Mouse (Mus musculus) gastrocnemius, postnatal 14 days (tissue): Measurements from ENCODE around the gene Gata3. TPM values are rescaled to one million over a fixed set of nuclear protein-coding genes. Genes with fewer than 3 reads are reported as not detected.

ENCODE experiments used
- DNase-seq: peaks from one replicate; pipeline ENCODE4 v3.0.0; 2021; ENCODE audit warnings: mixed read lengths
- intact Hi-C: fragments of 180-260 bp; cut with DNase I; formaldehyde crosslinking; loops from one replicate; pipeline ENCODE4 v1.15.1; 2025; ENCODE audit warnings: low total_unique reads
- total RNA-seq, 2 experiments: library from RNA; stranded (reverse); gene quantifications; 2 replicates each; pipeline ENCODE4 v1.2.3; 2021

Gene Gata3
- total RNA-seq, 2 experiments from 2014 or later, result 0.31 to 0.55 TPM

DNA sequence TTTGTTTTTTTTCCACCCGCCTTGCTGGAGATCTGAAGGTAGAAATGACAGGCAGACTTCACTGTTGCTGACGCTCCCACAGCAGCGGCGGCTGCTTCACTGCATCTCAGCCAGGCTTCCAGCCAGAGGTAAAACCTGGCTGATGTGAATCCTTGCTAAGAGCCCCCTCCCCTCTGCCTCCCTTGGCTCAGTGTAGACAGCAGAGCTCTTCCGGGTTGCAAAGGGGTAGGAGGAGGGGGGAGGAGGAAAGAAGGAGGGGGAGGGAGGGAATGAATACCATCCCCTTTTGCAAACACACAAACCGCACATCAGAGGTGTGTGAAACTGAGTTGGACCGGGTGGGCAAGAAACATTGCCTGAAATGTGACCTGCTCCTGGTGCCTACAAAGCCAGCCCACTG lies 2.2 kb downstream of the Gata3 start:
- no peak for DNase-seq
- intact Hi-C loops, result no loop called here

DNA sequence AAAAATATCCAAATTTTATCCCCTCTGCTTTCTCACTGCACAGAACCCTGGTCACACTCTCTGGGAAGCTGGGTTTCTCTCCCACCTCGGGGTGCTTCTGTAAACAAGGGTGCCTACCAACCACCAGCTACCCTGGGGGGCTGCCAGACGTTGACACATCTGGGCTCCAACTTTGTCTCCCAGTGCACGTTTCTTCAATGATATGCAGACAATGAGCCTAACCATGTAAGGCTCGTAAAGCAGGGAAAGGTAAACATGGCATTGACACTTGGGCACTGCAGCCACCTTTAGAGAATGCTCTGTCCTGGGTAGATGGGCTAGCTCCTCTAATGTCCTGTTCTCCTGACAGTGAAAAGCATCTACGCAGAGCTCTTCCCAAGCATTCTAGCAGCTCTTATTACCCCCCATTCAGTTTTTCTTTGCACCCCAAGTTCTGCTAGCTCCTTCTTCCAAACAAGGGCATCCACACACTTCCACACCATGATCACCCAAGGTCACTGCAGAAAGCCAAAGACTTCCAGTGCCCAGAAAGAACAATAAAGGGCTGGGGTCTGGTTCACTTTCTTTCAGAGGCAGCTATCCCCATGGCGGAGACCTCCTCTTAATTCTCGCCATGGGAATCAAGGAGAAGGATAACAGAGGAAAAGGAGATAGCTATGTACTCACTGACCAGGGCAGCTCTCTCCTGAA lies 2.8 kb downstream of the Gata3 start:
- intact Hi-C loops, result no loop called here

DNA sequence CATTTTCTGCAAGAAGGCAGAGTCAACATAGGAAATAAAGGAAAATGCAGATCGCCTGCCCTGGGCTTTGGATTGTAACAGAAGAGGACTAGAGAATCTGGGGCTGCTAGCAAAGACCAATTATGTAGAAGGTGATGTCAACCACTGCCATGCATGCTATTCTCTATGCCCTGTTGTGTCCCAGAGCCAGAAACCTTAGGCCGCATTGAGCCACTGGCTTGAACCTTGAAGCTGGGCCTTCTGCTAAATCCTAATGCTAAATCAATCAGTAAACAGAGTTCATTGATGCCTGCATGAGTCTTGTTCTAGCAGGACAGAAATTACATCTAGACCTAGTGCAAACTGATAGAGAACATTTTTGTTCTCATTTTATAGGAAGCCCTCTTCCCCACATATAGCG lies 3.8 kb downstream of the Gata3 start:
- intact Hi-C loops, result no loop called here
- no peak for DNase-seq

More for the DNA sequence above, 2.8 kb downstream of the Gata3 start:
- DNase-seq, result no peak

DNA sequence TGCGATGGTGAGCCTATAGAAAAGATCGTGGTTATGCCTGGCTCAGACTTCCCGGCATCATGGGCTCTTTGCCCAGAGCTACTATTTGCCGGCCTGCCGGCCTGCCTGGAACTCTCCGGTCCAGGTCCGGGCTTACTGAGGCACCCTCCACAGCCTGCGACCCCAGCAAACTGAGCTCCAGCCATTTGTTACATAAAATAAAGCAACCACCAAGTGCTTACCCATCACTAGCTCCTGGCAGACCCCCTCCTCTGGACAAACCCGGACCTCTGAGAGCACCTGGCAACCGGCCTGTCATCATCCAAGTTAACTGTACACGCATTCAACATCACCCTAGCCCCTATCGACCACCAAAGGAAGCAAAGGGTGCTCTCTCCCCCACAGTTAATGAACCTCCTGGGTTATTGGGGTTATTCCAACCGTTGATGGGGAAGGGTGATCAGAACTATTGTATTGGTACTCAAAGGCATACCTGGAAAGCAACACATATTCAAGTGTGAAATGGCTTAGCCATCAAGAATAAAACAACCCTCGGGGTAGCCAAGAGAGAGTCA lies 4.5 kb downstream of the Gata3 start:
- DNase-seq, result no peak
- intact Hi-C loops, result no loop called here

- intact Hi-C loops, result no loop called here
- DNase-seq, result no peak
Measured at GRCm38 (mm10) chr2:9884533-9885216, 5.2 kb downstream of the Gata3 start.

DNA sequence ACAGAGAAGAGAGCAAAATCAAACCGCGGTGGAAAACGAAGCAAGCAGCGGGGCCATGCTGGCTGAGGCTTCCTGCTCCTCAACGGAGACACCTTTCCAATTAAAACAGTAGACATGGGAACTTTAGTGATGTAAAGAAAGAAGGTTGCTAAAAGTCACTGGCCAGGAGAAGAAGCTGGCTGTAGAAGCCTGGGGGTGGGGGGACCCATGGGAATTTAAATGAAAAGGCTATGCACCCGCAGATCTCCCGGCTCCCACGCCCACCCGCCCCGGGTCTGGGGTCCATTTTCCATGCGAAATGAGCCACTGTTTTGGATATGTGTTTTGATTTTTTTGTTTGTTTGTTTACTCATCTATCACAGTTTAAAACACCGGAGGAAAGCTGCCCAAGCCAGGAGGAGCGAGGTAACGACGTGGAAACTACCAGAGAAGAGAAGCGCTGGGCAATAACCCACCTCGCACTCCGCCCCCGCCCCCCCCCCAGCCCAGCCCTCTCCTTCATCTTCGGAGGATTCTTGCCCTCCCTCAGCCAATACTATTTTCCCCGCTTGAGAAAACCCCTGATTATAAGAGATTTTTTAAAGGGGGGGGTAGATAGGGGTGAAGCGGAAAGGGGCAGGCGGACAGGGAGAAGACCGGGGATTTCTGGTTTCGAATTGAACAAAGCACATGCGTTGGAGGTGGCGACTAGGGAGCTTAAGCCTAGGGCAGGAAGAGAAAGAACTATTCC lies 5.9 kb downstream of the Gata3 start:
- DNase-seq, result no peak
- intact Hi-C loops, result no loop called here

GRCm38 (mm10) chr2:9882926-9883802 lies 6.7 kb downstream of the Gata3 start:
- no peak for DNase-seq
- intact Hi-C loops, result no loop called here

DNA sequence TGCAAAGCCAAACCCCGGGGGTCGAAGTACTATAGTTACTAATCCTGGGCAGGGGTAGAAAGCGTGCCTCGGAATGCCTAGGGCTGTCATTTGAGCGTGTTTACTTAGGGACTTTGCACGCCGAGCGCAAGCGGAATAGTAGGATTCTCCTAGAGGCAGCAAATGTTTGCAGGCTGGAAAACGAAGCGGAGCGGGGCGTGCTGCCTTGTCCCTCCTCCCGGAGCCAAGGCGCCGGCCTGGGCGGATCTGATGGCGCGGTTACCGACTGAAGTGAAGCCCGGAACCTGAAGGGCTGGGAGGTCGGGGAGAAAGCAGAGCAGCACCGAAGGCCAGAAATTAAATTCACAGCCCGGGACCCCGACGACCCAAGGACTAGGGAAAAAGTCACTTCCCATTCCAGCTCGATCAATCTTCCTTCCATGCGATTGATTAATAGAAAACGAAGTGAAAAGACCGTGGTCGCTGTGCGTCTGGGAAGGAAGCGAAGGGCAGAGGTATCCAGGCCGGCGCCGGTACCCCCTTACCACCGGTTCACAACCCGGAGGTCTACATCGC lies 7.4 kb downstream of the Gata3 start:
- intact Hi-C loops, result no loop called here
- DNase-seq, result no peak

GRCm38 (mm10) chr2:9881611-9882023 lies 8.2 kb downstream of the Gata3 start:
- intact Hi-C loops, result no loop called here

DNA sequence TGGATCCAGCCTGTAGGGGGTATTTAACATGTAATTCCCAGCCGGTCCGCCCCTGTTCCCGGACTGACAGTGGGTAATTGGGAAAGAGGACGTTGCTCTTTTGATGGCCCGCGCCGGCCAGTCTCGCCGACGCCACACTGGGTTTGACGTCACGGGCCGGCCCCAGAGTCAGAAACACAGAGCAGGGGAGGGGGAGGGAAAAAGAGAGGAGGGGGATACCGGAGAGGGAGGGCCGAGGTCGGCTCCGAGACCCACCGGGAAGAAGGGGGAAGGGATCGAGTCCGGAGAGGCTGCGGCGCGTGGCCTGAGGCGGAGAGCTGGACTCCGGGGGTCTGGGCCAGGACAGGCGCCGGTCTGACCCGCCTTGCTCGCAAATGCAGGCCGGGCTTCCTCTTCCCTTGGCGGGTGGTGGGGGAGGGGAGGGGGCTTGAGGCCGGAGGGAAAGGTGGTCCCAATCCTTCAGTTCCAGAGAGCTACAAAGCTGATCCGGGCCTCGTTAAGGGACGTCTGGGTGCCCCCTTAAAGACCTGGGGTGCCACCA lies 8.7 kb downstream of the Gata3 start, which contains the start of gene 4930412O13Rik:
Gene 4930412O13Rik (plus strand): TSS at position 202 of the 541 bp plus-strand sequence.
- no peak for DNase-seq
- intact Hi-C loops, result no loop called here

More at GRCm38 (mm10) chr2:9881611-9882023, 8.2 kb downstream of the Gata3 start:
- DNase-seq, result no peak

DNA sequence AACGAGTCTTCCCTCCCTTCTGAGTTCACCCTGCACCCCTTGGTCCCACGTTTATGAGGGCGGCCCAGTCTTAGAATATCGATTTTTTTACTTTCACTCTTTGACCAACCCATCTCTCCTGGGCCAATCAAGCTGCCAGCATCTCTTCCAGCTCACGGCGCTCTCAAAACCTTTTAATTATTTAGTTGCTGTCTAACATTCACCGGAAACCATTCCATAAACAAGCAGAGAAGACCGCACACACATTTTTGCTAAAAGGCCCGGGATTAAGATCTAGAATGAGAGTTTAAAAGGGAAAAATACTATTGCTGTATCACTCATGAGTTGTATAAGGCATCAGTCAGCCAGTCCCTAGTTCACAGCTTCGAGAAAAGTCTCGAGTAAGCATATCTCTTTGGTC lies 9.6 kb downstream of the Gata3 start:
- no peak for DNase-seq
- intact Hi-C loops, result no loop called here

- intact Hi-C loops, result no loop called here
- DNase-seq, result peak; percentile 91
Measured at GRCm38 (mm10) chr2:9879493-9879892, 10.3 kb downstream of the Gata3 start.

GRCm38 (mm10) chr2:9879092-9879491 lies 10.7 kb downstream of the Gata3 start:
- intact Hi-C loops, result no loop called here
- DNase-seq, result no peak

- no peak for DNase-seq
- intact Hi-C loops, result no loop called here
Measured at GRCm38 (mm10) chr2:9878564-9879081, 11.2 kb downstream of the Gata3 start.

DNA sequence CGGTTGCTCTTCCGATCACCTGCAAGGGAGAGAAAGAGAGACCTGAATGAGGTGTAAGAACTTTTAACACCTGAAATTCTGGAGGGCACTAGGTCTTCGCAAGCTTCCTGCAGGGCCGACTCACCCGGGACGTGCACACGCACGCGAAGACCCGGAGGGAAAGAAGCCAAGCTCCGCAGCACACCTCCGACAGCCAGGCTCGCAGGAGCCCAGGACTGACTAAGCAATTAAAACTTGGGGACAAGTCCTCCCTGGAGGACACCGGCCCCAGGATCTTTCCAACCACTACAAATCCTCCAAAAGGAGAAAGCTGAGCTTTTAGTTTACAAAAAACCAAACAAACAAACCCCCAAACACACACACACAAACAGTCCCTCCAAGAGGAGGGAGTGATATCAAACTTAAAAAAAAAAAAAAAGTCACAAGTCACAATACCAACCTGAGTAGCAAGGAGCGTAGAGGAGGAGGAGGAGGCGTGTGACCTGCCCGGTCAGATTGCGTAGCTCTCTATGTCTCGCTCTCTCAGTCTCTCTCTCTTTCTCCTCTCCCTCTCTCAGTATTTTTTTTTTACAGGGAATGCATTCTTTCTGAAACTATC lies 11.8 kb downstream of the Gata3 start:
- intact Hi-C loops, result no loop called here

GRCm38 (mm10) chr2:9877326-9877690 lies 12.5 kb downstream of the Gata3 start:
- intact Hi-C loops, result no loop called here

More for the DNA sequence above, 11.8 kb downstream of the Gata3 start:
- DNase-seq, result no peak

GRCm38 (mm10) chr2:9876621-9877325 lies 13.1 kb downstream of the Gata3 start:
- intact Hi-C loops, result no loop called here
- no peak for DNase-seq

More at GRCm38 (mm10) chr2:9877326-9877690, 12.5 kb downstream of the Gata3 start:
- DNase-seq, result no peak
